Mouse (Mus musculus) kidney, postnatal 0 days (tissue): ENCODE data around the gene Ppbp. TPM values are rescaled to one million over a fixed set of nuclear protein-coding genes. Genes with fewer than 3 reads are reported as not detected.

ENCODE experiments used
- ATAC-seq: fragments of 200-750 bp; cut with Nextera tagmentation; replicated peaks from 2 replicates; pipeline ENCODE4 v1.8.0; 2017; ENCODE audit warnings: low read depth, moderate number of reproducible peaks, moderate TSS enrichment, moderate library complexity; ENCODE audit not compliant: low FRiP score
- DNase-seq: peaks from one replicate; pipeline ENCODE4 v3.0.0-alpha.2; 2016; ENCODE audit warnings: low spot score
- H3K27ac ChIP-seq: fragments of 300-500 bp; sonication (generic); 2 replicates; pipeline ENCODE4 v1.5.1; 2014; ENCODE audit warnings: mild to moderate bottlenecking
- H3K27me3 ChIP-seq: fragments of 300-500 bp; sonication (generic); 2 replicates; pipeline ENCODE4 v1.6.1; 2014; ENCODE audit warnings: low read length, mixed read lengths; ENCODE audit not compliant: insufficient read depth
- H3K36me3 ChIP-seq: fragments of 300-500 bp; sonication (generic); 2 replicates; pipeline ENCODE4 v1.6.1; 2014; ENCODE audit warnings: low read length, mixed read lengths; ENCODE audit not compliant: insufficient read depth
- H3K4me1 ChIP-seq: fragments of 300-500 bp; sonication (generic); replicated peaks from 2 replicates; pipeline ENCODE4 v1.6.1; 2014; ENCODE audit warnings: antibody characterized with exemption, low read length, mixed read lengths; ENCODE audit not compliant: insufficient read depth
- H3K4me2 ChIP-seq: fragments of 300-500 bp; sonication (generic); 2 replicates; pipeline ENCODE4 v1.6.1; 2014; ENCODE audit warnings: mild to moderate bottlenecking, low read length, moderate library complexity, mixed read lengths
- H3K4me3 ChIP-seq: fragments of 300-500 bp; sonication (generic); replicated peaks from 2 replicates; pipeline ENCODE4 v1.5.1; 2014; ENCODE audit warnings: low read depth, low read length
- H3K9ac ChIP-seq: fragments of 300-500 bp; sonication (generic); 2 replicates; pipeline ENCODE4 v1.6.1; 2014; ENCODE audit warnings: low read depth, low read length
- H3K9me3 ChIP-seq: fragments of 300-500 bp; sonication (generic); replicated peaks from 2 replicates; pipeline ENCODE4 v1.6.1; 2016; ENCODE audit warnings: low read length, inconsistent platforms, mixed read lengths
- CTCF ChIP-seq: IDR thresholded peaks from 2 replicates; pipeline ENCODE4 v1.5.1; 2016; ENCODE audit warnings: antibody characterized with exemption, low read depth, mild to moderate bottlenecking, moderate library complexity
- WGBS: fragments of 180-500 bp; shearing (Covaris S2); extraction: QIAGEN DNeasy Blood & Tissue Kit; methylation state at CpG from one replicate; pipeline ENCODE4 v1.1.7; 2014; 5-methylcytosine and 5-hydroxymethylcytosine counted together
- microRNA-seq: library from miRNA; unstranded; fragments of <30 nt; microRNA quantifications from one replicate; pipeline ENCODE4, GENCODE M21; 2016
- polyA plus RNA-seq: library from polyadenylated mRNA; unstranded; fragments of >200 nt; fragmentation: Nextera tagmentation; extraction: Ambion mirVana; gene quantifications from 2 replicates; pipeline ENCODE4 v1.2.1, GENCODE M21; 2015

Gene Ppbp
- polyA plus RNA-seq, 1 experiment from 2014 or later = 1.3 TPM

- no peaks in the 10 kb centered on the region for H3K27me3 ChIP-seq
- no peaks in the 10 kb centered on the region for H3K36me3 ChIP-seq
- H3K4me3 ChIP-seq = no peak overlapping the region
- DNase-seq (no peak), ATAC-seq (no peak)
- no peak overlapping the region for H3K9ac ChIP-seq
- no peaks in the 10 kb centered on the region for H3K9me3 ChIP-seq
- no peak overlapping the region for H3K27ac ChIP-seq
- no peaks in the 10 kb centered on the region for H3K4me1 ChIP-seq
- H3K4me2 ChIP-seq = no peak overlapping the region
- TF ChIP-seq CTCF = no peak
Measured at GRCm38 (mm10) chr5:90804574-90804973, 36.3 kb downstream of the Ppbp start.

DNA sequence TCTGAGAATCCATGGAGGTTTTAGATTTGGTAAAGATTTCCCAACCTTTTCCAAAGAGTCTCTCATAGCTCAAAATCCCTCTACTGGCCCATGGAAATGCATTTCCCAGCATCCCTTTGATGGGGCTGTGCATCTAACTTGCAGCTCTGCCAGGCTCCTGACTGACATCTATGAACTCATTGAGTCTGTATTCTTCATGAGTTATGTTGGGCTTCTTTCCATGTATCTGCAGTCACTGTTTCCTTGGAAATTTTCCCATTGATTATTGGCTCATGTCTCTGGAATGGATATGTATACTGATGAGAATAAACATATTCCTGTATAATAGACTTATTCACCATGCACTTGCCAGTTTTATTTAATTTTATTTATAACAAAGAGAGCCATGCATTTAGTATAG is 37.7 kb downstream of the Ppbp start:
- H3K27me3 ChIP-seq = no peaks in the 10 kb centered on the region

DNA sequence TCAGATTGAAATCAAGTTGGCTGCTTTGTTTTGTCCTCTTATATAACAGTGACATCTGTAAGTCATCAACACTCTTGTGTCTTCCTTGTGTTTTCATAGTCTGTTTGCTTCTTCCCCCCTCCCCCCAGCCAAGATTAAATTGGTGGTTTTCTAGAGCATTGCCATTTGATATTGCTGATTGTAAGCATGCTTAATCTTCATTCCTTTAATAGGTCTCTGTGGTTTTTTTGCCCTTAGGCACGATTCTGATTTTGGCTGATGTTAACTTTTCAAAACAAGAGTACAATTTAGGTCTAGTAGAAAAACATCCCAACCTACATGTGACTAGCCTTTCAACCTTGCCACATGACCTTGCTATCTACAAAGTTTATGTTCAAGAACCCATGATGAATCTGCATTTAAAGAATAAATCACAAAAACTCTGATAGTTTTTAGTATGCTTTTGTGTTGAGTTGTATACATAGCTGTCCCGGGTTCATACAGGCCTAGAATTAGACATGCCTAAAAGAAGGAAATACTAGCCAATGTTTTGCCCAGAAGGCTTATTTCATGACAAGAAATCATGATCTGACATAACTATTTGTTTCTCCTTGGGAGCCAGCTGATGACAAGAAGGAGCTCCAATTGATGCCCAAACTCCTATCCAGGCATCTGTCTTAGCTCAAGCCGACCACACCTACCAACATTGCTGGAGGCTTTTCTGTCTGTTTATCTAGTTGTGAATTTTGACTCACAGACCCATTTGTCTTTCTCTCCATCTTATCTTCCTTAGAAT is 39.0 kb downstream of the Ppbp start:
- WGBS = 70% methylated on average over 3 of the region's 3 CpGs
- no peak for TF ChIP-seq CTCF
- no peaks in the 10 kb centered on the region for H3K36me3 ChIP-seq
- H3K9ac ChIP-seq = no peak overlapping the region
- H3K27ac ChIP-seq = no peak overlapping the region
- ATAC-seq (no peak), DNase-seq (no peak)
- H3K4me1 ChIP-seq = no peaks in the 10 kb centered on the region
- H3K4me3 ChIP-seq = no peak overlapping the region
- H3K4me2 ChIP-seq = no peak overlapping the region
- no peaks in the 10 kb centered on the region for H3K9me3 ChIP-seq
- H3K27me3 ChIP-seq = no peaks in the 10 kb centered on the region

More for the DNA sequence above, 37.7 kb downstream of the Ppbp start:
- TF ChIP-seq CTCF = no peak
- Histone ChIP-seq H3K9me3 (no peaks in the 10 kb centered on the region), H3K4me3 (no peak overlapping the region), H3K4me2 (no peak overlapping the region), H3K9ac (no peak overlapping the region), H3K4me1 (no peaks in the 10 kb centered on the region), H3K27ac (no peak overlapping the region), H3K36me3 (no peaks in the 10 kb centered on the region)
- no peak for DNase-seq
- no peak for ATAC-seq

Small RNAs within 50 kb of the gene (microRNA-seq; reads per million reads assigned to microRNA genes)
- gene Gm24322 = not detected

Other genes starting within 250 kb of the Ppbp start
- gene Afm, start 249.6 kb upstream of the Ppbp start, polyA plus RNA-seq = 22.0 and 22.8 TPM in 2 replicates
- 0.29 and 0.34 TPM in 2 replicates for gene 5830473C10Rik, start 207.4 kb upstream of the Ppbp start, polyA plus RNA-seq
- gene Rassf6, start 127.9 kb upstream of the Ppbp start, polyA plus RNA-seq = 27.8 and 31.6 TPM in 2 replicates
- 0.07 TPM in 1 of 2 replicates, not detected in the other for gene Cxcl5, start 9.2 kb upstream of the Ppbp start, polyA plus RNA-seq
- gene Pf4, start 3.9 kb downstream of the Ppbp start, polyA plus RNA-seq = 69.2 and 71.7 TPM in 2 replicates
- gene Cxcl3, start 17.6 kb downstream of the Ppbp start, polyA plus RNA-seq = 0.12 TPM in 1 of 2 replicates, not detected in the other
- gene Cxcl15, start 26.0 kb downstream of the Ppbp start, polyA plus RNA-seq = 0.07 TPM in 1 of 2 replicates, not detected in the other
- 1.0 and 1.3 TPM in 2 replicates for gene Cxcl1, start 122.7 kb downstream of the Ppbp start, polyA plus RNA-seq
- 0.17 TPM in 1 of 2 replicates, not detected in the other for gene Cxcl2, start 135.4 kb downstream of the Ppbp start, polyA plus RNA-seq
- gene Mthfd2l, start 162.6 kb downstream of the Ppbp start, polyA plus RNA-seq = 74.1 and 90.5 TPM in 2 replicates